Mouse (Mus musculus) adrenal gland, adult 2 months (tissue): Measurements from ENCODE around the gene Hpse2. TPM values are rescaled to one million over a fixed set of nuclear protein-coding genes. Genes with fewer than 3 reads are reported as not detected.

Source experiments
- DNase-seq: peaks from one replicate; pipeline ENCODE4 v3.0.0; 2021
- polyA plus RNA-seq: library from polyadenylated mRNA; depleted of rRNA; stranded (reverse); fragments of >200 nt; gene quantifications from 2 replicates; pipeline ENCODE4 v1.2.3, GENCODE M21; 2012
- total RNA-seq, 2 experiments: library from RNA; stranded (reverse); gene quantifications; 2 replicates each; pipeline ENCODE4 v1.2.3; 2021

Gene Hpse2
- total and polyA plus RNA-seq, 3 experiments: not detected

DNA sequence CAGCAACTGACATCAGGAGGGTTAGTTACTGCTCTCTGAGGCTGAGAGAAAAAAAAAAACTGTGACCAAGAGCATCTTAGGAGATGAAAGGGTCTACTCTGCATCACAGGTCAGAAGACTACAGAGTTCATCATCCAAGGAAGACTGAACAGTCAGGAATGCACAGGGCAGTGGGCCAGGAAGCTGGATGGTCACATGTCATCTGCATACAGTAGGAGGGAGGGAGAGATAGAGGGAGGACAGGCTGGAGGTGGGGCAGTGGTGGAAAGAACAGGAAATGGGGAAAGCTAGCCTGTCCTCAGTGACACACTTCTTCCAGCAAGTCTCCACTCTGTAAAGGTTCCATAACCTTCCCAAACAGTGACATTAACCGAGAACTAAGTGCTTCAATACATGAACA is 423.0 kb downstream of the Hpse2 start:
- DNase-seq: no peak

DNA sequence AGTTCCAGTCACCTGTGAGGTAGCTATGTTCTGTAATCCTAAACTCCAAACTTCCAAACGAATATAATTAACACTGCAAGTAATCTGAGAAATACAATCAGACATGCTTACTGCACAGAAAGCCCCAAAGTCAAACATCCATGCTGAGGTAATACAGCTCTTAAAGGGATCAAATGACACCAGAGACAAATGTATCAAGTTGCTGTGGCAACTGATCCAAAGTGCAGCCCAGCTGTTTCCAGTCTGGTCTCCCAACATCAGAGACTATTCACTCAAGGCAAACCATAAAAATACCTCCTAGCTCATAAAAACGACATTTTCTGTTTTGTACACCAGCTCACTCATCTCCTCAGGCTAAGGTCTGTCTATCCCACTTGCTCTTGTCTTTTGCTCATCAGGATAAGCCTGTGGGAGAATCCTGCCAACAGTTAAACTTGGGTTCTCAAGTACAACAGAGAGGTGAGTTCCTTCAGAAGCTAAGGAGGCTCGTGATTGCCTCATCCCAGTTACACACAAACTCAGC is 440.0 kb downstream of the Hpse2 start:
- DNase-seq: no peak

DNA sequence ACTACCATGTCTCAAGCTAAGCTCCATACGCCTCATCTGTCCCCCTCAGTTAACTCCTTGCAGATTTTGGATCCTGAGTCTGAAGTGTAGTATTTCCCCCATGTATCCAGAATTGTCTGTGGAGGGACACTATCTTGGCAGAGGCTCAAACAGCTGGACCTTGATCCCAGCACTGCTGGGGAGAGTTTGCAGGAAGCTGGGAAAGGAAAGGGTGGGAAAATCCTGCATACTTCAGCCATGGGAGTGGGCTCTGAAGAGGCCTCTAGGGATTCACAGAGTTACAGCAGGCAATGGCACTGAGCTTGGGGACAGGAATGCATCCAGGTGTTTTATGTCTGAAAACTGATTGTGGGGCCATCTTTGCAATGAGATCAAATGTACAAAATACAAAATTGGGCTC is 450.6 kb downstream of the Hpse2 start:
- DNase-seq: no peak

DNA sequence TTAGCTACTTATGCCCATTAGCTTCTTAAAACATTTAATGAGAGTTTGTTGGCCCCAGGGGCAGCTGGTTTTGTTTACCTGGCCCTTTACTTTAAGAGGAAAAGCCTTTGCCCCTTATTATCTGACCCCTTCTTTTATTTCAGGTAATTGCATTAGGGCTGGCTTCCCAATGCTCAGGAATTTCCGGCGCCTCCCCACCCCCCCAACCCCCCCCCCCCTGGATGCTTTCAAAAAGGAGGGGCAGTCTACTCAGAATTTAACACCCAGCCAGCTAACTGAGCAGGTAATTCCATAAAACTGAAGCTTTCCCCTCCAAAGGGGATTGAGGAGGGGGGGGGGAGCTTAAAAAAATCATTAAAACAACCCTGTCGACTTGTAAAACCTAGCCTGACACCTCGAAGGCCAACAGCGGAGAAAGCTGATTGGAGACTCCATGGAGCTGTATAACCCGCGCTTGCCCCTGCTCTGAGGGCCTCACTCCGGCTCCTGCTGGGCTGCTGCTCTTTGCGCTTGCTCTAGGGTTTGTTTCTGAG is 451.4 kb downstream of the Hpse2 start:
- DNase-seq: no peak

DNA sequence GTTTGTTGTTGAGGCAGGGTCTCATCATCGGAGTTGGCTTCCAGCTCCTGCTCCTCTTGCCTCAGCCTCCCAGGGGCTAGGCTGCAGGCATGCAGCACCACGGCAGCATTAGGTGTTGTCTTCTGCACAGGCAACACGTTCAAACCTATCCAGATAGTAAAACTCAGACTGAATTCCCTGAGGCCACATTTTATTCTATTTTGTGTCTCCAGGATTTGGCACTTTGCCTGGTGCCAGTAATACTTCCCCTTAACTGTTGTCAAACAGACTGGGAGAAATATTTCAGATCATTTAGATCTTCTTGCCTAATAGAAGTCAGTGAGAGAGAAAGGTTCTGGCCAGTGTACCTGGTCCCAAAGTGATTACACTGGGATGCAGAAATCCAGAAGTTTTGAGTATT is 458.5 kb downstream of the Hpse2 start:
- DNase-seq: no peak

DNA sequence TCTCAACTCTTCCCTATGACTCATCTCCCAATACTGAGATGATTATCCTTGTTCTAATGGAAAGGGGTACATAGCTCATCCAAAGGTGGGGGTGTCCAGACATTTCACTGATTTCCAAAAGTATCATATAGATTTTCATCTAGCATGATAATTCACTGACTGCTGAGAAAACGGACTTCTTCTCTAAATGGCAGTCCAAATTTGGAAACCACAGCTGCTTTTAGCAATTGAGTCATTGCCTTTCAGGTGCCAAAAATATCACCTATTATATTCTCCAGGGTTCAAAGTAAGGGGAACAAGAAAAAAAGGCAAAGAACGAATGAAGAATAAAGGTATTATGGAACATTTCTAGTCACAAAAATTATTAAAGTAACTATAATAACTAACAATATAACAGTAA is 459.9 kb downstream of the Hpse2 start:
- DNase-seq: no peak

DNA sequence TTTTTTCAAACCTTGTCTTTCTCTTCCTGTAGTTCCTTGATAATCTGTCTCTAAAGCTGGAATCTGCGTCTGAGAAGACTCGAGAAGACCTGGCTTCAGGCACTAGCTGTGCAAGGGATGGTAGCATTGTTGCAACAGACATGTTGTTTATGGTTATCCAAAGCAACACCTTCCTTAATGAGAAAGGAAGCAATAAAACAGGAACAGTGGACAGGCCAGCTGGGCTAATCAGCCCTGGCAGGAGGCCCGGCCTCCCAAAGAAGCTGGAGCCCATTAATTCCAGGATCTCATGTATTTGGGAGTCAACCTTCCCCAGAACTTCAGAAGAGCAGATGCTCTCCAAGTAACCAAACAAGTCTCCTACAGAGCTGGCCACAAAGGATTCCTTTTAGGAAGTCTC is 465.5 kb downstream of the Hpse2 start:
- DNase-seq: no peak

DNA sequence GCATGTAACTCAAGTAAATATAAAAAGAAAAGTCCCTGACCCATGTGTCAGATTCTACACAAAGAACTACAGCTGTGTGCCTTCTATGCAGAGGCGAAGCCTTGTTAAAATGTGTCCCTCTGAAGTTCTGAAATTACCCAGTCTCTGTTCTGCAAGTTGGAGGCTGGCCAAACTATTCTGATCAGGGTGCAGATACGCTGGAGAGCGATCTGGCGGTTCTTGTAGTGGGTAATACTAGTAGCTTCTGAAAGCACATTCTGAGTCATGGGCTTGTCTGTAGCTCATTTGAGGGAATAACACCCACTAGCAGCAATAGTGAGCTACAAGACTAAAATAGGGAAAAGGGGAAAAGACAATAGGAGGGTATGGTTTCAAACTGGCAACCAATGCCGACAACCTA is 474.5 kb downstream of the Hpse2 start:
- DNase-seq: no peak

DNA sequence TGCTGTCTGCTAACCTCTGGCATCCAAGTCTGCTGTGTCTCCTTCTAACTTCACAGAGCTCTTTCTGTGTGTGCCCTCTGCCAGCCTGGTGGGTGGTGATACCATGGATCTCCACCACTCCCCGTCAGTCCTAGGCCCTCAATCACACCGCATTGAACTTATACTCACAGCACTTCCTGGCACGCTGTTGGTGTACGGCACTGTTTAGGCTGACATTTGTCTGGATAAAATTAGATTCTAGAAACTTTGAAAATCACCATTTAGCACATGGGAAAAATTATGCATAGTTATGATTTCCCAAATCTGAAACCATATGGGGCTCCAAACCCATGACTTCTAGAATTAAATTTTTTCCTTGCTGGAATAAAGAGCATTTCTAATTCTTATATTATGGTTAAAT is 478.4 kb downstream of the Hpse2 start:
- DNase-seq: no peak

DNA sequence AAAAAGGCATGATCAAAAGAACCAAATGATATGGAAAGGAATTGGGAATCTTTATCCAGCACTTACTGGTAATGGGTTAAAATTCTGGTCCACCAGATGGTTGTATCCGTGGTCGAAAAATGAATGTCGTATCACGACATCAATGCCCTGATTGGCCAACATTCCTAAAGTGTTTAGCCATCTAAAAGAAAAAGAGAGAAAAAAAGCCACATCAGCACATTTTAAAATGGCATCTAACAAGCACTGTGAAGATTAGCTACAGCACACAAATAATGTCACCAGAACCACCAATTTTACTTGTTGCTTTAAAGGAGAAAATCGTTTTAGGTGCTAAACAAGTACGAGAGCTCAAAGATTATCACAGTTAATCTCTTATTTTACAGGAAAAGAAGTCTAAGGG is 479.6 kb downstream of the Hpse2 start:
- DNase-seq: no peak

DNA sequence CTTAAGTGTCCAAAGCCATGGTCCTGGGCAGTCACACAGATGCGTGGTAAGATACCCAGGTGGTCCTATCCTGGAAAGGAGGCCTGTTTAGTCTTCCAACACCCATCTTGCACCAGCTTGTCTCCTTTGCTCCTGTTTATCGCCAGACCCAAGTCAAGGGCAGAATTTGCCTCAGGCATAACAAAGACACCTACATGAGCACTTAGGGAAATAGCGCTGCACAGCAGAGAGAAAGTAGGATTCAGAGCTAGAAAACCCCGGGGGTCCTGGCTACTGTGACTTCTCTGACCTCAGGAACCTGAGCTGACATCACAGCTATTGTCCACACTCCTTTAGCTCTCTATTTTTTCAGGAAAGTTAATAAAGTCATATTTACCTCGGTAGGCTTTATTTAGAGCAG is 481.8 kb downstream of the Hpse2 start:
- no peak for DNase-seq

DNA sequence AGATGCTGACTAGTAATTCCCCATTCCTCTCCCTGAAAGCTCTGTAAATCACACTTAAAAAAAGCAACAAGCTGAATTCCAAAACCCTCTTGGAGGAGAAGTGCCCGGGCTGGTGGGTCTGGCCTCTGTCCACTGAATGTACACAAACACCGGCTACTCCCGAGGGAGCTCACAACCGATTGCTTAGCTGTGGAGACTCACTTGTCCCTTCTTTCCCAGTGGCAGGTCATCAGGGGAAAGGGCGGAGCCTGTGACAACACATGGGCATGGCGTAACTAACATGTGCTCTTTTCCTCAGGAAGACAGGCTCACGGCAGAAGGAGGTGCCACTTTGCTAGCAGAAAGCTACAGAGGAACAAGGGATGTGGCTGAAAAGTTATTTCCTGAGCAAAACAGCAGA is 483.4 kb downstream of the Hpse2 start:
- no peak for DNase-seq

DNA sequence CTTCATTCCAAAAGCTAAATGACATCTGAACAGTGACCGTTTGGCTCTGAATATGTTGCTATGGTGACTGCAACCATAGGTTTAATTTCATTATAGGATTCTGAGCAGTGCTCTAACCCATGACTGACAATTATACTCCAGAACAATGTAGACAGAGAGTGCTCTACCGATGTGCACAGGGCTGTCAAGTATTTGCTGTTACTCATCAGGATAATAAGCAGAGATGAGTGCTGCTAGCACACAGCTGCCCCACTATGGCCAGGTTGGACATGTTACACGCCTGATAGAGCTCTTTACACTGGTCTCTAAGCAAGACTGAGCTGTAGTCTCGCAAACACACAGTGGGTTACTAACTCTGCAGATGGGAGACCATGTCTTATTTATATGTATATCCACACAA is 483.9 kb downstream of the Hpse2 start:
- DNase-seq: no peak

DNA sequence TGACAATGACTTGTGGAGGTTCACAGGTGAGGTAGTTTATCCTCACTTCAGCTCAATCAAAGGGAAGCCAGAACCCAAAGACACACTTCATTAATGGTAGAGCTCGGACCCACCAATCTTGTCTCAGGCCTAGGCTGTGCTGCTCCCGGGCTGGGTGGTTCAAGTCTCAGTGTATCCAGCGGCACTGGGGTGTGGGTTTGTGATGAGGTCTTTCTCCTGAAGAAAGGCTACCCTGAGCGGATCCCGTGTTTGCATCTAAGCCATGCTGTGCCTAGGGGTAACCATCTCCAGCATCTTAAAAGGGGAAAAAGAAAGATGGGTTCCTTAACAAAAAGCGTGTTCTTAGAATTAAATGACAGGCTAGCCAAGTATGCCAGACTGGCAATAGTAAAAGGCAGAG is 484.3 kb downstream of the Hpse2 start:
- DNase-seq: no peak

DNA sequence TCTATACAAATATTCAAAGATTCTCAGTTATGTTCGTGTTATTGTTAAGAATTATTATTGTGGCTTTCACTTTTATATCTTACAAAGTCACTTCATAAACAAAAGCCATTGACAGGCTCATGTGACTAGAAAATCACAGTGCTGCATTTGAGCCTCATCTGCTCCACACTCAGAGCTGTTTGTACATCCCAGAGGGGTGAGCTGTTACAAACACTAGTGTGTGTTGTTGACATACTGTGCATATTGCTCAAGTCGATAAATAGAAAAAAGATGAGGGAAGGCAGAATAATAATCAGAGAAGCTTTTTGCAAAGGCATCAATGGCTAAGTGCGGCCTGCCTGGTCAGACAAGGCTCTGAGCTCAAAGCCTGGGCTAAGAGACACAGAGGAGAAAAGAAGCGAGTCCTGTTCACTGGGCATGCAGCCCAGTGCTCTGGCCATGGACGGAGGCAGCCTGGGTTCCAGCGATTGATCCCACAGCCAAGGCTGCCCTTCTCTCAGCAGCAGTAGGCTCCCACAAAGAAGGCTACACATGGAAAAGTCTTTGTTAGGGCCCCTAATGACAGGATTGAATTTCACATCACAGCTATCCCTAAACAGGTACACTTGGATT is 485.6 kb downstream of the Hpse2 start:
- DNase-seq: no peak

DNA sequence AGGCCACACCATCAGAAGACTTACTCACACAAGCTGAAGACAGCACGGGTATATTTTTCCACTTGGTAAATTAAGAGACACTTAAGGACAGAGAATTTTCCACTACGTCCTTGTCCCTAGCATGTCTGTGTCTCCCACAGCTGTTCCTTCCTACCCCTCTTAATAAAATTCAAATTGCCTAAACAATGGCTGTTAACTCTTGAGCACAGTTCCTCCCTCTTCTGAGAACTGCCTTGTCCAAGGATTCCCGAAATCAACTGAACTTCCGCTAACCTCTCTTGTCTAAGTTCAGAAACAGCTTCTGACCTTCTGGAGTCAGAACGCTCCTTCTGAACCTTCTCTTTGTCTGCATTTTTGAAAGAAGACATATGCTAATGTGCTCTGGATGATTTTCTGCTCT is 496.6 kb downstream of the Hpse2 start:
- no peak for DNase-seq

DNA sequence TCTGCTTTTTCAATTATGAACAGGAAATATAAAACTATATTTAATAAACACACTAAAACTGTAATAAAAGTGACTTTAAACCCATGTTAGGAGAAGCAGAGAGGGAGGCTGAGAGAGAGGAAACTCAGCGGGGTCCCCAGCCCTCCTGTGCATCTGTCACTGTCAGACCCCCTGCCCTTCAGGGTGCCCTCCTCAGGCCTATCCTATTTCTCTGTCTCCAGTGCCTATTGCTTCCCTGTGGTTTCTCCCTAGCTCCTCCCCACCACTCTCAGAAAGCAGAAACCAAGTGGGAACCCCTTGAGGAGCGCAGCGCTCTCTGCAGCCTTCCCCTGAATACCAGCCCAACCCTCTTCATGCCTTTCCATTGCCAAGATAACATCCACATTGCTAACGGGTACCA is 510.5 kb downstream of the Hpse2 start:
- DNase-seq: no peak

DNA sequence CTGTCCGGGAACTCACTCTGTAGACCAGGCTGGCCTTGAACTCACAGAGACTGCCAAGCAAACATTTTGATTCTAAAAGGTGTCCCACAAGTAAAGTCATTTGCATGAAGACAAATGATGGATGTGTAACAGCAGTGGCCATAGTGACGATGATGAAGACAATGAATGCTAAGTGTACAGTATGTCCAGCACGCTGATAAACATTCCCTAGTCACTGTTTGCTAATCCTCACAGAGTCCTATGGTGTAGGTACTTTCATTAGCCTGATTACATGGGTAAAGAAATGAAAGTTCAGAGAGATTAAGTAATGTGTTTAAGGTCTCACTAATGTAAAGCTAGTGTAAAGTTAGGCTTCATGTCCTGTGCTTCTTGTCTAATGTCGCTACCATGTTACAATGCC is 511.6 kb downstream of the Hpse2 start:
- DNase-seq: no peak

DNA sequence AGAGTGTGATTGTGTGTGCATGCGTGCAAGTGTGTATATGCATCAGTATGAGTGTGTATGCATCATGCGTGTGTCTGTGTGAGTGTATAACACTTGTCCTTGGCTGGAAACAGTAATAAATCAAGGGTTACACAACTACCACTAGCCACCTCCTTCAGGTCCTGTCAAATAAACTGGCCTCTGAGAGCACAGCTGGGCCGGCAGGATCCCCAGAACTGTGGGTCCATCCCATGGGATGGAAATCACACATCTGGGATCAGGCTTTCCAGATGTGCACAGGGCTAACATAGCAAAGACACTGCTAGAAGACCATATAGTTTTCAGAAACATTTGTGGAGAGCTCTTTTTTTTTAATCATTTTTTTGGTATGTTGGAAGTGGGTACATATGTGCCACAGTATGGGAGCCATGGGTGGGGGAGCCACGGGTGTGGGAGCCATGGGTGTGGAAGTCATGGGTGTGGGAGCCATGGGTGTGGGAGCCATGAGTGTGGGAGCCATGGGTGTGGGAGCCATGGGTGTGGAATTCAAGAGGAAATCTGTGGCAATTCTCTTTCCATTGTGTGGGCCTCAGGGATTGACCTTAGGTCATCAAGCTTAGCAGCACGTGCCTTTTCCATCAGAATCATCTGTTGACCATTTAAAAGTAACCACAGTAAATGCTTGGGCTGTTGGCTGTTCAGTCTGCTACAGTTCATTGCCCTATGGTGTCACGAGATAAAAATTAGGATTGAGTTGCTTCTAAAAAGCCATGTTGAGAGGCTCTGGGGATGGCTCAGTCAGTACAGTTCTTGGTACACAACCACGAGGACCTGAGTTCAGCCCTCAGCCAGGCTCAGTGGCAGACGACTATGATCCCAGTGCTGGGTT is 518.3 kb downstream of the Hpse2 start:
- DNase-seq: no peak

DNA sequence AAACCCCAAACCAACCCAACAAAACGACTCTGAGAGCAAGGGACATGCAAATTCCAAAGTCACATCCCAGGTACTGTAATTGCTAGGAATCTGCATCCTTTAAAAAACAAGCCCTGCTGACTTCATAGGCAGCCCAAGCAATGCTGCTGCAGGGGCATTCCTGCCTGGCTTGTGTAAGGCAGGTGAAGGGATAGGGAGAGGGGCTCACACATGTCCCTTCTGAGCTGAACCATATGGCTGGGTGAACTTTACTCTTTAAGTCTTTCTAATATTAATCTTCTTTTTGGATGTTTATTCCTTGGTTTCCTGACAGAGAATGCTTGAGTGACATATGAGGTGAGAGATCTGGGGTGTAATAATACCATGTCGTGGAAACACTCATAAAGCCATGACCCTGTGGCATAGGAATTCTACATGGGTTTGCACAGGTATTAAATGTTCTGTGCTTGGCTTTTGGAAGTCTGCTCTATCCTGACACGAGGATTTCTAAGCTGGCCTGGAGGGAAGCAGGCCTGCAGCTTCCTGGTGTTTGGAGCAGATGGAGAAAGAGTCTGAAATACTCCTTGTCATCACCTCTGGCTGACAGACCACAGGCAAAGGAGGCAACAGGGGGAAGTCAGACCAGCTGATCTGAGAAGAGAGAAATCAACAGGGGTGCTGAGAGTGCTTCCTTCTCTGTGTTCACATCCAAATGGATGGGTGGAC is 519.0 kb downstream of the Hpse2 start:
- DNase-seq: no peak

DNA sequence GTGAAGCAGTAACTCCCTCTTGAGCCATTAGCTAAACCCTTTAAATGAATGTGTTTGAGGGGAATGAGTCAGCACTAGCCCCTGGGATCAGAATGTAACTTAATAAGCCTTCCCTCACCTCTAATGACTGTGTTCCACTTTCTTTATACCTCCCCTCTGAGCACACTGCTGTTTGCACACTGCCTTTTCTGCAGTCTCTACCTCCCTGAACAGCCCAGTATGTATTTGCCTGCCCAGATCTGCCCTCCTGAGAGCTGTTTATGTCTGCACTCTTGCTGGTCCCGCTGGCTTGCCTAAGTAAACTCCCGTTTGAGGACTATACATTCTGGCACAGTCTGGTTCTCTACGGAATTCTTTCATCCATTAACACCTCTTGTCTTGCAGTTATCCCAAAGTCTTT is 525.1 kb downstream of the Hpse2 start:
- no peak for DNase-seq

DNA sequence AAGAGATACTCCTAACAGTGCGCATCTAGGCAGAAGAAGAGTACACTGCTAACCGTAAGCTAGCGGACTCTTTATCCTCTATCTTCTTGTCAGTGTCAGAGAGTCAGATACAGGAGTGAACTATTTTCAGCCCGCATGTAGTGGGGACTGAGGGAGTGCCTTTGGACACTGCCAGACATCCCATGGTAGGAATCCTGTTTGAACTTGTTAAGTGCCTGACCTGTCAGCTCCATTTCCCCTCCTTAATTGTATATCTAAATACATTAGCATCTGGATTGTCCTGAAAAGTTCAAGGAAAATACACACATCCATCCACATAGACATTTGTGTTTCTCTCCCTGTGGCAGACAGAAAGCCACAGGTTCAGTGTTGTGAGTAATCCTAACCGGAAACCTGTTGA is 531.1 kb downstream of the Hpse2 start:
- DNase-seq: no peak

DNA sequence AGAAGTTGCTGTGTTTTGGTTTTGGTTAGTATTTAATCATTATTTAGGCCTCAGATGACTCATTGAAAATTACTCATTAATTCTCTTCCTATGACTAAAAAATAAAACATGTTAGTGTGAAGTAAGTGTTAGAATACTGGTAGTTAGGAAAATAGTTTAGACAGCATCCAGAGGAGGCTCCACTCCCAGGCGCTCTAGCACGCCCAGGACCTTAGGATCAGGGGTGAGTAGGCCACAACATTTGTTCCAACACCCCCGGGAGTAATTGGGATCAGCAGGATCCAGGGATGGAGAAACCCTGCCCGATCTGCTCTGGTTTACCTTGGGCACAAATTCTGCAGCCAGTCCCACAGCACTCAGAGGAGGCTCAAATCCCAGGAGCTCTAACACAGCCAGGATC is 532.5 kb downstream of the Hpse2 start:
- no peak for DNase-seq
